Mouse (Mus musculus): ENCODE data around the gene Rce1. TPM values are rescaled to one million over a fixed set of nuclear protein-coding genes. Genes with fewer than 3 reads are reported as not detected.
A peak's percentile ranks its signal among the peaks of the same experiment; 100 is the strongest.

The Rce1 gene
- 73.5 and 74.4 TPM in 2 replicates for polyA plus RNA-seq (2015; fragmentation: Nextera tagmentation; extraction: Ambion mirVana)

DNA sequence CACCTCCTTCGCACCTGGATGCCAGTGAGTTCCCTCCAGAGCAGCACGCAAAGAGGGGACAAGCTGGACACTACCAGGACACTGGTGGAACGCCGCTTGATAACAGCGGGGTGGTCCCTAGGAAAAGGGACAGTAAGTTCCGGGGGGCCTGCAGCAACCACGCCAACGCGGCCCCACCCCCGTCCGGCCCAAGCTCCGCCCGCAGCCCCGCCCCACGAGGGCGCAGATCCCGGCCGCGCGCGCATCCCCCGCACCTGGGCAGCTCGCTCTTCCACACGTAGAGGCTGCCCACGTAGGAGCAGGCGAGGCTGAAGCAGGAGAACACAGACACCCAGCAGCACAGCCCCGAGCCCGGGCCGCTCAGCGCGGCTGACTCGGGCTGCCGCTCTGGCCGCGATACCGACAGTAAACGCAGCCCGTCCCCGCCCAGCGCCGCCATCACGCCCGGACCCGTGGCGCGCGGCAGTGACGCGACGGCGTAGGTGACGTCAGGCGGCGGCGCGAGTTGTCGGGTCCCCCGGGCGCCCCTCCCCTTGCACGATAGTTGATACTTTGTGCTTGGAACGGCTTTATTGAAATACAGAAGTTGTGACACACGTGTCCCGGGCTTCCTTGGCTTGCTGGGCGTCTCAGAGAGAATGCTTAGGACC is at the start of gene Rce1:
Gene Rce1 (minus strand): TSS at position 463 of the 650 bp plus-strand sequence.
- Histone ChIP-seq H3K4me2 (peak within 1 kb of the TSS; percentile 85), H3K4me1 (peaks cover 20% of the 10 kb centered on the region), H3K27me3 (no peaks in the 10 kb centered on the region), H3K9me3 (no peaks in the 10 kb centered on the region), H3K27ac (peak within 1 kb of the TSS; percentile 87), H3K4me3 (peak within 1 kb of the TSS; percentile 75), H3K9ac (peak within 1 kb of the TSS; percentile 94), H3K36me3 (peaks cover 24% of the 10 kb centered on the region; the same call in 1 of the 2 replicates)
- ATAC-seq (ENCODE audit: borderline replicate concordance, extremely low read depth, low FRiP score, low TSS enrichment), result peak; percentile 92
- under 1% methylated on average over 64 of the region's 64 CpGs for WGBS

- Histone ChIP-seq H3K9ac (no peak overlapping the region), H3K4me2 (no peak overlapping the region), H3K4me3 (no peak overlapping the region), H3K4me1 (no peaks in the 10 kb centered on the region), H3K36me3 (no peaks in the 10 kb centered on the region), H3K9me3 (no peaks in the 10 kb centered on the region), H3K27me3 (no peaks in the 10 kb centered on the region), H3K27ac (no peak overlapping the region)
- ATAC-seq (ENCODE audit: borderline replicate concordance, extremely low read depth, low FRiP score, low TSS enrichment), result no peak
- 50% methylated on average over 6 of the region's 6 CpGs for WGBS
These were observed 47.0 kb upstream of the Rce1 start for GRCm38 (mm10) chr19:4672401-4672800.

DNA sequence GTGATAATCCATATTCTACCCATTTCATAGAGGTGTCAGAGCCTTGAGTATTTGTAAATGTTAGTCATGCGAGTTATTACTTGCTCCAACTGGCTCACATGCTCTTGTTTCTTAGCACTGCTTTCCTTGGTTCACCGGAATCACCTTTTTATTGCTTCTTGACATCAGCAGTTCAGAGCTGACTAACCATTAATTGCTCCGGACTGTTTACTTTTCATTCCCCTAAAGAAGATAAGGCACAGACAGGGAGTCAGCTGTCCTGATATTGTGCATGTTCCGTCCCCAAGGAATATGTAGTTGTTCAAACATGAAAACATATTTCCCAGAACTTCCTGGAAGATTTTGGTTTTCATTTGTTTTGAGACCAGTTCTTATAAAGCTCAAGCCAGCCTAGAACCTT is 45.3 kb upstream of the Rce1 start:
- Histone ChIP-seq H3K9ac (no peak overlapping the region), H3K9me3 (no peaks in the 10 kb centered on the region), H3K27ac (no peak overlapping the region), H3K27me3 (no peaks in the 10 kb centered on the region), H3K4me2 (no peak overlapping the region), H3K4me1 (no peaks in the 10 kb centered on the region), H3K4me3 (no peak overlapping the region), H3K36me3 (no peaks in the 10 kb centered on the region)
- whole genome bisulfite sequencing, result 26% methylated on average over 4 of the region's 4 CpGs
- no peak for ATAC-seq (ENCODE audit: borderline replicate concordance, extremely low read depth, low FRiP score, low TSS enrichment)

- Histone ChIP-seq H3K36me3 (no peaks in the 10 kb centered on the region), H3K9me3 (no peaks in the 10 kb centered on the region), H3K4me1 (no peaks in the 10 kb centered on the region), H3K27me3 (no peaks in the 10 kb centered on the region), H3K27ac (no peak overlapping the region), H3K9ac (no peak overlapping the region), H3K4me2 (no peak overlapping the region), H3K4me3 (no peak overlapping the region)
- no peak for ATAC-seq (ENCODE audit: borderline replicate concordance, extremely low read depth, low FRiP score, low TSS enrichment)
These were observed 41.4 kb upstream of the Rce1 start for GRCm38 (mm10) chr19:4666815-4667214.

DNA sequence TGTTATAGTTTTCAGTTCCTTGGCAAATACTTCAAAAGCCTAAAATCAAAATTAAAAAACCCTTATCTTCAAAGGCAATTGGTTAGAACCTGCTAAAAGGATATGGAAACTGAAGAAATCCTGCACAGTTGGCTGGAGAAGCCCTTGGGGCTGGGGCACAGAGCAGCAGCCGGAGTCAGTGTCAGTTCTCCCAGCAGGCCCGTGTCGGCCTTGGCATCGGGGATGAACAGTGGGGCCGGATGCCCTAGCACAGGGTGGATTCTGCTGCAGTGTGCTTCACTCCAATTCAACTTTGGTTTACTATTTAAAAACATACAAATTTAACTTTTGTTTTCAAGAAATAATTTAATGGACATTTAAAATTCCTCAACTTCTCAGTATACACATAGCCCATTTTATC is 32.7 kb upstream of the Rce1 start:
- Histone ChIP-seq H3K9me3 (no peaks in the 10 kb centered on the region), H3K9ac (no peak overlapping the region), H3K4me1 (no peaks in the 10 kb centered on the region), H3K27ac (no peak overlapping the region), H3K27me3 (no peaks in the 10 kb centered on the region), H3K36me3 (no peaks in the 10 kb centered on the region), H3K4me3 (no peak overlapping the region), H3K4me2 (no peak overlapping the region)
- ATAC-seq (ENCODE audit: borderline replicate concordance, extremely low read depth, low FRiP score, low TSS enrichment), result no peak
- WGBS, result 83% methylated on average over 5 of the region's 5 CpGs

- 59% methylated on average over 11 of the region's 11 CpGs for WGBS
- Histone ChIP-seq H3K9ac (no peak overlapping the region), H3K4me2 (no peak overlapping the region), H3K27me3 (no peaks in the 10 kb centered on the region), H3K27ac (no peak overlapping the region), H3K36me3 (no peaks in the 10 kb centered on the region), H3K4me1 (no peaks in the 10 kb centered on the region), H3K4me3 (no peak overlapping the region), H3K9me3 (no peaks in the 10 kb centered on the region)
- ATAC-seq (ENCODE audit: borderline replicate concordance, extremely low read depth, low FRiP score, low TSS enrichment), result no peak
These were observed 21.6 kb upstream of the Rce1 start for GRCm38 (mm10) chr19:4646917-4647492.

DNA sequence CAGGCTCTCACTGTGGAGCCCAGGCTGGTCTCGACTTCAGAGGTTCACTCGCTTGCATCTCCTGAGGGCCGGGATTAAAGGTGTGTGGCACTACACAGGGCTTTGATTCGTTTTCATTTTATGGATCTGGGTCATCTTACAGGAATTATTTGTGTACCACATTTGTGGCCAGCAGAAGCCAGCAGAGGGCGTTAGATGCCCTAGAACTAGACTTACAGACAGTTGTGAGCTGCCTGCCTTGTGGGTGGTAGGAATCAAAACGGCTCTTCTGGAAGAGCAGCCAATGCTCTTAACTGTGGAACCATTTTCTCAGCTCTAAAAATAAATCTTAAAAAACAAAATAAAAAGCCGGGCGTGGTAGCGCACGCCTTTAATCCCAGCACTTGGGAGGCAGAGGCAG is 18.8 kb upstream of the Rce1 start:
- Histone ChIP-seq H3K4me3 (no peak overlapping the region), H3K4me2 (no peak overlapping the region), H3K27me3 (no peaks in the 10 kb centered on the region), H3K9me3 (no peaks in the 10 kb centered on the region), H3K27ac (no peak overlapping the region), H3K36me3 (no peaks in the 10 kb centered on the region), H3K4me1 (no peaks in the 10 kb centered on the region), H3K9ac (no peak overlapping the region)
- 46% methylated on average over 10 of the region's 10 CpGs for WGBS
- ATAC-seq (ENCODE audit: borderline replicate concordance, extremely low read depth, low FRiP score, low TSS enrichment), result no peak

GRCm38 (mm10) chr19:4635986-4636385 is 10.5 kb upstream of the Rce1 start:
- no peak for ATAC-seq (ENCODE audit: borderline replicate concordance, extremely low read depth, low FRiP score, low TSS enrichment)
- Histone ChIP-seq H3K36me3 (no peaks in the 10 kb centered on the region), H3K4me3 (no peak overlapping the region), H3K27me3 (peaks cover 4% of the 10 kb centered on the region; the same call in 1 of the 2 replicates), H3K27ac (no peak overlapping the region), H3K9ac (no peak overlapping the region), H3K4me1 (no peaks in the 10 kb centered on the region), H3K9me3 (no peaks in the 10 kb centered on the region), H3K4me2 (no peak overlapping the region)
- WGBS, result 65% methylated on average over 4 of the region's 4 CpGs

DNA sequence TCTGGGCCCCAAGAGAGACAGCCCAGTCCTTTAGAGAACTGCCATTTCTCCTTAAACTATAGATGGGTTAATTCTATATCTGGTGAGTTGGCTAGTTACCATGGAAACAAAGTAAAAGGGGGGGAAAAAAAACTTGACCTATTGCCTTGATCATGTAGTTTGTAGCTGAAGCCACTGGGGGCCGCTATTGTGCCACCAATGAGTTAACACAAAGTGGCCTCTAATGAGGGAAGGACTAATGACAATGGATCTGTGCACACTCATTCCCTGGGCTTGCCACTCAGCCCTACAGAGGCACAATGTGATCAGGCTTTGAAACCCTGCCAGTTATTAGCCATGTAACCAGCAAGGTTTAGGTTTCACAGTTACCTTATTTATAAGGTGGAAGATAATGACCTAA is 3.4 kb upstream of the Rce1 start:
- no peak overlapping the region for H3K9ac ChIP-seq
- H3K9me3 ChIP-seq, result no peaks in the 10 kb centered on the region
- WGBS, result 0% methylated on average over 1 of the region's 1 CpGs
- 0 out of 2 replicates have a peak, but pooled peaks cover 4% of the 10 kb centered on the region for H3K36me3 ChIP-seq
- no peak overlapping the region for H3K27ac ChIP-seq
- H3K4me1 ChIP-seq, result peaks cover 20% of the 10 kb centered on the region
- no peaks in the 10 kb centered on the region for H3K27me3 ChIP-seq
- H3K4me3 ChIP-seq, result no peak overlapping the region
- ATAC-seq (ENCODE audit: borderline replicate concordance, extremely low read depth, low FRiP score, low TSS enrichment), result no peak
- H3K4me2 ChIP-seq, result no peak overlapping the region

GRCm38 (mm10) chr19:4625829-4626535 is 541 bp upstream of the Rce1 start:
- H3K36me3 ChIP-seq, result peaks cover 20% of the 10 kb centered on the region; the same call in 1 of the 2 replicates
- peak overlapping the region; percentile 87 for H3K27ac ChIP-seq
- H3K4me2 ChIP-seq, result peak overlapping the region; percentile 85
- H3K4me1 ChIP-seq, result peaks cover 20% of the 10 kb centered on the region
- 2% methylated on average over 35 of the region's 35 CpGs for WGBS
- peak overlapping the region; percentile 94 for H3K9ac ChIP-seq
- no peaks in the 10 kb centered on the region for H3K27me3 ChIP-seq
- no peaks in the 10 kb centered on the region for H3K9me3 ChIP-seq
- peak overlapping the region; percentile 75 for H3K4me3 ChIP-seq
- ATAC-seq (ENCODE audit: borderline replicate concordance, extremely low read depth, low FRiP score, low TSS enrichment), result peak; percentile 51; the same call in 1 of the 2 replicates

DNA sequence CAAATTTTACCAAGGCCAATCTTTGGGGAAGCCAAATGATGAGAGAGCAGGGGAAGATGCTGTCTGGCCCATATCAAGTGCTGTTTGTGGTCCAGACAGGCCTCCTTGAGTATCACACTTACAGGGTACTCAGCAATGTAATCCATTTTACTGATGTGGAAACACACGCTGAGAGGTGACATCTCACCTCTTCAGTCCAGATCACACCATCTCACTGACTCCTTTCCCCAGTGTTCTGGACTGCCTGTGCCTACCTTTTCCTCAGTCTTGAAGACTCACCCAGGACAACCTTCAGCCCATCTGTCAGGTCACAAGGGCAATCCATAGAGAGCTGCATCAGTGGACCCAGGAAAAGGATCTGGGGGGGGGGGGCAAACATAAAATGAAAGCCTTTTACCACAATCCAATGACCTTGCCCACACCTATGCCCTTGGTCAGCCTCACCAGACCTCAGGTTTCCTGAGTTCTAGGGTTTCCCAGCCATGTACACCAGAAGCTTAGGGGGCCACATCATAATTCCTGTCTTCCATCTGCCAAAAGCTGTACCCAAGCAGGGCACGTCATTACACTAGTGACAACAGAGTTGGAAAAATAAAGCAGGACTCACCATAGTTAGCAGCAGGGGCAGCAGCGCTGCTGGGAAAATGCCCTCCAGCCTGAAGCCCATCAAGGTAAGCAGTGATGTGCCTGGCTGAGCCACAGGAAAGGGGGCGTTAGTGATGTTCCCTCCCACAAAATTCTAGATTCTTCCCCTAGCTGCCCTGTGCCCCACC is 849 bp downstream of the Rce1 start:
- Histone ChIP-seq H3K36me3 (peaks cover 24% of the 10 kb centered on the region; the same call in 1 of the 2 replicates), H3K4me3 (peak overlapping the region; percentile 75), H3K9me3 (no peaks in the 10 kb centered on the region), H3K27me3 (no peaks in the 10 kb centered on the region), H3K4me2 (peak overlapping the region; percentile 85), H3K4me1 (peaks cover 20% of the 10 kb centered on the region), H3K27ac (peak overlapping the region; percentile 87; the same call in 1 of the 2 replicates), H3K9ac (peak overlapping the region; percentile 94)
- WGBS, result 21% methylated on average over 4 of the region's 4 CpGs
- ATAC-seq (ENCODE audit: borderline replicate concordance, extremely low read depth, low FRiP score, low TSS enrichment), result no peak; the same call in 1 of the 2 replicates

Data from lung, embryonic 15.5 days (tissue).